Mouse (Mus musculus) spleen, adult 12 weeks (tissue): ENCODE results near the gene Tomm40l.
"Not testable (repeated sequence)": the region's sequence is repeated elsewhere in the genome, so short reads cannot be mapped to it uniquely, and the experiment has no call there.

Source experiments
- DNase-seq: peaks from one replicate; pipeline ENCODE4 v3.0.0; 2022; ENCODE audit warnings: low spot score

Tomm40l gene

GRCm38 (mm10) chr1:171250680-171251593, 28.6 kb upstream of the Tomm40l start, which contains the start of gene Ndufs2:
TSS of gene Ndufs2 (minus strand) at chr1:171251388.
- DNase-seq = no peak

DNA sequence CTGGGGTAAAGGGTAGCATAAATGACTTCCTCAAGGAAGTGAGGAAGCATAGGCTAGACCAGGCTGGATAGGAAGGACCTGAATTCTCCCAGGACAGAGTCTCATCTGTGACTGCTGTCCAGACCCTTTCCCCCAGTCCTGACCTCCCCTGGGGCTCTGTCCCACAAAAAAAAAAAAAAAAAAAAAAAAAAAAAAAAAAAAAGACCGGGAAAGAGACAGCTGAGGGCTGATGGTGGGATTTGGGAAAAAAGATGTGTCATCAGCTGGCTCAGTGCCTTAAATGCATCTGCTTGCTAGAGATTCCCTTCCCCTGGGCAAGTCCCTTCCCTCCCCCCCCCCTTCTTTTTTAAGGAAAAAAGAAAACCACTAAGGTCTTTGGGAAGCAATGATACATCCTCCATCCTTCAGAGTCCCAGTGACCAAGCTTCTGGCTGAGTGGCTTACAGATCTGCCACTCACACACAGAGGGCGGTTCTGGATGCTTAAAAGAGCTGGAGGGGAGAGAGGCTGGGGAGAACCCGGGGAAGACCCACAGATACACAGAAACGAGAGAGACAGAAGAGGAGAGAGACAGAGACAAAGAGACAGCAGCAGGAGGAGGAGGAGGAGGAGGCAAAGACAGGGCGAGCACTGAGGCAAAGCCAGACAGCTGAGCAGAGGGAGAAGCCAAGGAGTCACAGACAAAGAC, 27.7 kb upstream of the Tomm40l start, which contains the start of gene Adamts4:
Adamts4 (plus strand) TSS at position 509 of the 688 bp plus-strand sequence.
- no peak for DNase-seq

- no peak for DNase-seq
Measured at GRCm38 (mm10) chr1:171248386-171249226, 26.3 kb upstream of the Tomm40l start.

GRCm38 (mm10) chr1:171247916-171248315, 25.6 kb upstream of the Tomm40l start:
- no peak for DNase-seq

GRCm38 (mm10) chr1:171247453-171247841, 25.1 kb upstream of the Tomm40l start:
- DNase-seq = no peak

- DNase-seq = peak; percentile 93
Measured at GRCm38 (mm10) chr1:171246709-171247452, 24.6 kb upstream of the Tomm40l start.

DNA sequence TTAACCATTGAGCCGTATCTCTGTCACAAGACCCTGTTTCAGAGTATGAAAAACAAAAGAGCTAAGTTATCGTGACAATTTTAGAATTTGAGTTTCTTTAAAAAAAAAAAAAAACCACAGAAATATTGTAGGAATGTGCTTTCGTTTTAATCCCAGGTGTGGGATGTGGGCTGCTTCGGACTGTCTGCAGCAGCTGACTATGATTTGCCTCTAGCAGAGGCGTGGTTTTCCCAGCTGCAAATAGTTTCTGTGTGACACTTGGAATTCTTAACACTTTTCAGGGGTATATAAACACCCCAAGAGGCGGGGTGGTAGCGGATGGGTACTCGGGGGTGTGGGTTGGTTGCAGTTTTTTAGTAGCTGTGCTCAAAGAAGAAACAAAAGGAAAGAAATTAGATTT, 23.0 kb upstream of the Tomm40l start:
- DNase-seq = no peak

- DNase-seq = not testable (repeated sequence)
Measured at GRCm38 (mm10) chr1:171241952-171242351, 19.6 kb upstream of the Tomm40l start.

- no peak for DNase-seq
Measured at GRCm38 (mm10) chr1:171240911-171241310, 18.6 kb upstream of the Tomm40l start.

GRCm38 (mm10) chr1:171239992-171240744, 17.9 kb upstream of the Tomm40l start:
- no peak for DNase-seq

DNA sequence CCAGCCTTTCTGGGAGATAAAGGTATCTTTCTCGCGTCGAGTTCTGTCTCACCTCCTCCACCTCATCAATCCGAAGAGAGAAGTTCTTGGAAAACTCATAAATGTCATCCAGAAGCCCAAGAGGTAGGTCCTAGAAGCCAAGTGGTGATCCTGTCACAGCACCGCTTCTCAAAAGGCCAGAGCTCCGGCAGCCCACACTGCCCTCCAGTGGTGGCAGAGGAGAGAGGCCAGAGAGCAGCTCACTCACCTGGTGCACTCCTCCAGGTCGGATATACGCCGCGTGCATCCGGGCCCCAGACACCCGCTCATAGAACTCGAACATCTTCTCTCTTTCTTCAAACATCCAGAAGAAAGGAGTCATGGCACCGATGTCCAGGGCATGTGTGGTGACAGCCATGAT, 16.1 kb upstream of the Tomm40l start:
- peak; percentile 34 for DNase-seq

DNA sequence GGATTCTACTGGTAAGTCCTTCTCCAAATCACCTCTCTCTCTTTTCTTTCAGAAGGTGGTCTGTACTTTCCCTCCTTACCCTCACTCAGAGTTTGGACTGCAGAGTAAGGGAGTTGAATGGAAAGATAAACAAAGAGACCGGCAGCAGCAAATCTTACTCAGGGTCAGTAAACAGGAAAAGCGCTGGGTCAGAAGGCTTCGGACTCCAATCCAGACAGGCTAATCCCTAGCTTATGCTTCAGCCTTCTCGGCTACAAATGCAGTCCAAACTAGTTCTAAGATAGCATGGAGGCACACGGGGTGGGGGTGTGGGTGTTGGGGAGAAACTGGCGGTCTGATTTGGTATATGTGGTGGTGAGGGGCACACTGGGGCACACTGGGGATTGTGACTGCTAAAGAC, 15.1 kb upstream of the Tomm40l start:
- no peak for DNase-seq

DNA sequence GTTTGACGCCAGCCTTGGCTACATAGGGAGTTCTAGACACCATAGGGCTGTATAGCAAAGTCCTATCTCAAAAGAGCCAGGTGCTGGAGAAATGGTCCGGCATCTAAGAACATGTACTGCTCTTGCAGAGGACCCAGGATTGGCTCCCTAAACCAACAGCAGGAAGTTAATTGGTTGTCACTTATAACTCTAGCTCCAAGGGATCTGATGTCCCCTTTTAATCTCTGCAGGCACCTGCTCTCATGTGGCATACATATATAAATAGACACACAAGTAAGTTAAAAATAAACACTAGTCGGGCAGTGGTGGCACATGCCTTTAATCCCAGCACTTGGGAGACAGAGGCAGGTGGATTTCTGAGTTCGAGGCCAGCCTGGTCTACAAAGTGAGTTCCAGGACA, 13.5 kb upstream of the Tomm40l start:
- no peak for DNase-seq

GRCm38 (mm10) chr1:171234538-171234937, 12.2 kb upstream of the Tomm40l start:
- no peak for DNase-seq

DNA sequence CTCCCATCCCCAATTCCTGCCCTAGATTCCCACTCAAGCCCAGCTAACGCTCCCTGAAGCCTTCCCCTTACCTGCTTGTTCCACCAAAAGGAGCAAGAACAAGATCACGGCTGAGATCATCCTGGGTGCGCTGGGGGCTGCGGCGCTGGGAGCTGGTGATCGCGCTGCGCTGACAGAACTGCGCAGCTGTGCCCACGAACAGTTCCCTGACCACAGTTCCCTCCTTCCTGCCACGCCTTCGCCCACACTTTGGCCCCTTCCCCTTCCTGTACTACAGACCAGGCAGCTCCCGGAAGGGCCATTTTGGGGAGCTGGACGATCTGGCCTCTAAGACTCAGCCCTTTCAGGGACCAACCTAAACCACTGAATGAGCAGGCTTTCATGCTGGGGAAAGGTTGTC, 11.8 kb upstream of the Tomm40l start, which contains the start of gene Fcer1g:
Fcer1g (minus strand) TSS at position 240 of the 400 bp plus-strand sequence.
- no peak for DNase-seq

DNA sequence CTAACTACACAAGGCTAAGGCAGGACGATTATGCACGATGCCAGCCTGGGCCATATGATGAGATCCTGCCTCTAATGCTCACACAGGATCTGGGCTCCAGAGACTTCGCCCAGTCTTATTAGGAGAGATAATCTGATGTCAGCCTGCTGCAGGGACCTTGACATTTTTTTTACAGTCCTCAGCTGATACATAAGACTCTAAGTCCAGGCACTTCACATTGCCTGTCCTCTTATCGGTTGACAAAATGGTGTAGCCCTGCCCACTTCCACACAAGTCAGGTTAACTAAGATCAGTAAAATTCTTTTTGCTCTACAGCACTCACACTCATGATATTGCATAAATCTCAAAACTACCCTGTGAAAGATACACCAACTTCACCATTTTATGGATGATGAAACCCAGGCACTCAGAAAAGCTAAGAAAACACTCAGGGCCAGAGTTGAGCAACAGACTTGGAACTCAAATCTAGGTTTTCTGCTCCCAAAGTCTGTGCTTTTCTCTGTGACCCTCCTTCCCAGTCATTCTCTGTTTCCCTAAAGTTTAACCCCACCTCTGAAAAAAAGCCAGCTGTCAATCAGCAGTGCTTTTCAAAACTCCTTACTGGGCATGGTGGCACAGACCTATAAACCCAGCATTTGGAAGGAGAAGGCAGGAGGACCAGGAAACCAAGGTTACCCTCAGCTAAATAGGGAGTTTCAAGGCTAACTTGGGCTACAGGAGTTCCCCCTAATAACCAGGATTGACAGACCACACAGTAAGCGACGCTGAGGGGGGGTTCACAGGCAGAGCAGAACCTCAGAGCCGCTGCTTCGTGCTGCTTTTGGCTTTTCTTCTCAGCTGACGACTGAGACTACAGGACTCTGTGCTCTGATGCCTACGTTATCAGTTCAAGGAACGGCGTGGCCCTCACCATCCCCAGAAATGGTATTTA, 10.8 kb upstream of the Tomm40l start:
- DNase-seq = no peak

GRCm38 (mm10) chr1:171232348-171232747, 10.0 kb upstream of the Tomm40l start:
- DNase-seq = no peak

DNA sequence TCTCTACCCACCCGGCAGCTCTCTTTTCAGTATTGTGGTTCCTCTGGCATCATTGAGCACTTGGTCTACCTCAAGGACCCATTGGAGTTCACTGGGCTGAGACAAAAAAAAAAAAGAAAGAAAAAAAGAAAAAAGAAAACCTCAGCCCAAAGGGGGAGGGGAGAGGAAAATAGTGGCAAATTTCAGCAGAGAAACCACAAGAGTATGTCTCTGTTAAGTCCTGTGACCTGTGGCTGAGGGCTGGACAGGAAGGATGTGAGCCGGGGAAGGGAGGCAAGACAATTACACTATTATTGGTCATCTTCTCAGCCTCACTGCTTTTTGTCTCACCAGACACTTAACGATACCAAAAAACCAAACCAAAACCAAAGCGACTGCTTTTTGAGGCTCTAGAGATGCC, 9.5 kb upstream of the Tomm40l start:
- no peak for DNase-seq

- DNase-seq = no peak
Measured at GRCm38 (mm10) chr1:171230215-171230614, 7.9 kb upstream of the Tomm40l start.
